Mouse (Mus musculus): Measurements from ENCODE around the gene Actr5. TPM values are rescaled to one million over a fixed set of nuclear protein-coding genes. Genes with fewer than 3 reads are reported as not detected.

Gene Actr5
- polyA plus RNA-seq, 1 experiment from 2014 or later = 10.6 TPM

DNA sequence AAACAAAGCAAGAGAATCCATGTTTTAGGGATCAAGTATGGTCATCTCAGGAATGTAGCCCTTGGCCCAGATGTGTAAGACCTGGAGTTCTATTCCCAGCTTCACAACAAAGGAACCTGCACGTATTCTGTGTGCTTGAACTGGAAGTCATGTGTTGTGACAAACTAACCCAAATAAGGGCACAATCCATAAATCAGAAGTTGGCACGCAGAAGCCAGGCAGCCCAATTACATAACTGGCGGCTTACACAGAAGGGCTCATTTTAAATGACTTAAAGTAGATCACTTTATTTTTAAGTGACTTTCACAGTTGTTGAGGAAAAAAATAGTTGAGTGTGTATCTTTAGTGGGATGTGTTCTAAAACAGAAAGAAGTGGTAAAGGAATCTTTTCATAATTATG lies 19.1 kb downstream of the Actr5 start:
- DNase-seq (ENCODE audit: low spot score) = no peak
- Histone ChIP-seq H3K9ac (ENCODE audit: low read depth, low read length) (no peak overlapping the region), H3K9me3 (ENCODE audit: control insufficient read depth, low read length) (no peaks in the 10 kb centered on the region), H3K4me2 (ENCODE audit: low read depth, low read length) (no peak overlapping the region), H3K27me3 (replicated peaks; ENCODE audit: control insufficient read depth, insufficient read depth, low read length) (no peaks in the 10 kb centered on the region), H3K27ac (replicated peaks; ENCODE audit: low read depth, low read length) (no peak overlapping the region), H3K36me3 (ENCODE audit: control insufficient read depth, insufficient read depth, low read length) (peaks cover 21% of the 10 kb centered on the region), H3K4me3 (ENCODE audit: low read depth, low read length) (no peak overlapping the region), H3K4me1 (ENCODE audit: control insufficient read depth, insufficient read depth, low read length) (no peaks in the 10 kb centered on the region)
- WGBS = 82% methylated on average over 3 of the region's 3 CpGs
- ATAC-seq (ENCODE audit: low read depth) = no peak

DNA sequence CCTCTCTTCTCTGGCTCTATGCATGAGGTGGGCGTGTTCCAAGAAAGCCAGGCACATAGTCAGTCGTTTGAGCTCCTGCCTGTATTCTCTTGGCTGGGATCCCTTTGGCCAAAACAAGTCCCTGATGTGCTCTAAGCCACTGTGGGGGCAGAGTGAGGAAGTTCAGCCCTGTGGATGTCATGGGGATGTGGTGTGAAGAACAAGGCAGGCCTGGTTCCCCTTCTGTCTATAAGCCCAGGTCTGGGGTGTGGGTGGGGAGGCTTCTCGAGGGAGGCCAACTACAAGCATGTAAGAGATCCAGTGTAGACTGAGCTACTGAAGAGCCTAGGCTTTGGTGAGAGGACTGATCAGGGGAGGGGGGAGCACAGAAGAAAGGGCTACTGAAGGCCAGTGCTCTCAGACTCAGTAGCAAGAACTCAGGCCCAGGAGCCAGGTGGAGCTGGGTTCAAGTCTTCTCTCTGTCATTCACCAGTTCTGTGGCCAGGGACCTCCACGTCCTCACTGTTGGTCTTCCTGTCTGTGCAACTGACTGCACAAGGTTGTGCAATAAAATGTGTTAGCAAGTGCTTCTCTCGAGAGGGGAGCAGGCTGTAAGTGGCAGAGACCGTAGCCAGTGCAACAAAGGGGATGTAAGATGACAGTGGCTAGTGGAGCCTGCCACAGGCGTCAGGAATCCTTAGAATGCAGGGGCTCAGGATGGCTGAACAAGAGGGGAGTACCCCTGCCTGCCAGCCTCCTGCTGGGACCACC lies 26.6 kb downstream of the Actr5 start:
- WGBS = 74% methylated on average over 7 of the region's 7 CpGs
- Histone ChIP-seq H3K27ac (replicated peaks; ENCODE audit: low read depth, low read length) (no peak overlapping the region), H3K4me3 (ENCODE audit: low read depth, low read length) (no peak overlapping the region), H3K36me3 (ENCODE audit: control insufficient read depth, insufficient read depth, low read length) (no peaks in the 10 kb centered on the region), H3K9me3 (ENCODE audit: control insufficient read depth, low read length) (no peaks in the 10 kb centered on the region), H3K4me2 (ENCODE audit: low read depth, low read length) (no peak overlapping the region), H3K9ac (ENCODE audit: low read depth, low read length) (no peak overlapping the region), H3K27me3 (replicated peaks; ENCODE audit: control insufficient read depth, insufficient read depth, low read length) (no peaks in the 10 kb centered on the region), H3K4me1 (ENCODE audit: control insufficient read depth, insufficient read depth, low read length) (no peaks in the 10 kb centered on the region)
- DNase-seq (ENCODE audit: low spot score) (no peak), ATAC-seq (ENCODE audit: low read depth) (no peak)

DNA sequence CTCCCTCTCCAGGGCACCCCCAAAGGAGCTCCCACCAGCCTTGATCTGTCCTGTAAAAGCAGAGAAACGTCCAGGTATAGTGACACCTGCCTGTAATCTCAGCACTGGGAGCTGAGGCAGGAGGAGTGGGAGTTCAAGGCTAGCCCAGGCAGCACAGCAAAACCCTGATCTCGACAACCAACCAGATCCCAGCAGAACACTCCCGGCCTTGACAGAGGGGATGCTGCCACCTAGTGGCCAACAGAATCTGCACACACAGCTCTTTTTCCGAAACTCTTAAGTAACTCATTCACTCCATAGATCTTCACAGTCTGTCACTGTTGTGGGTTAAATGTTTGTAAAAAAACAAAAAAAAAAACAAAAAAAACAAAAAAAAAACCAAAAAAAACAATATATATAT lies 28.3 kb downstream of the Actr5 start:
- Histone ChIP-seq H3K4me3 (ENCODE audit: low read depth, low read length) (no peak overlapping the region), H3K27me3 (replicated peaks; ENCODE audit: control insufficient read depth, insufficient read depth, low read length) (no peaks in the 10 kb centered on the region), H3K9ac (ENCODE audit: low read depth, low read length) (no peak overlapping the region), H3K4me2 (ENCODE audit: low read depth, low read length) (no peak overlapping the region), H3K36me3 (ENCODE audit: control insufficient read depth, insufficient read depth, low read length) (no peaks in the 10 kb centered on the region), H3K4me1 (ENCODE audit: control insufficient read depth, insufficient read depth, low read length) (no peaks in the 10 kb centered on the region), H3K9me3 (ENCODE audit: control insufficient read depth, low read length) (no peaks in the 10 kb centered on the region), H3K27ac (replicated peaks; ENCODE audit: low read depth, low read length) (no peak overlapping the region)
- DNase-seq (ENCODE audit: low spot score) (peak; percentile 63), ATAC-seq (ENCODE audit: low read depth) (peak; percentile 82)
- WGBS = 6% methylated on average over 4 of the region's 4 CpGs

DNA sequence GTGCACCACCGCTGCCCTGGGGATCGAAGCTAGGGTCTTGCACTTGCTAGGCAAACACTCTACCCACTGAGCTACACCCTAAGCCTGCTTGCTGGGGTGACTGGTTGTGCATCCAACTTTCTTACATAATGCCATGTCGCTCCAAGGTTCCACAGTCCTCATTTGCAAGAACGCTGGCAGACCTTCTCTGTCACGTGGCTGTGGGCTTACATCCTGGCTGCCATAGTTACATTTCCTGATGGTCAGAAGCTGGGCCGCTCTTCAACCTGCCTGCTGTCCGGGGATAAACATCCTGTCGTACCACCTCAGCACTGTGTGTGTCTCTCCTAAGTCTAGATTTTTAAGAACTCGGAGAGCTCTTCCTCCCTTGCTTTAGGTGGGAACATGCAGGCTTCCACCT lies 30.0 kb downstream of the Actr5 start:
- 77% methylated on average over 9 of the region's 9 CpGs for WGBS
- H3K4me1 ChIP-seq (ENCODE audit: control insufficient read depth, insufficient read depth, low read length) = no peaks in the 10 kb centered on the region; the same call in 1 of the 2 replicates
- H3K4me2 ChIP-seq (ENCODE audit: low read depth, low read length) = no peak overlapping the region
- H3K27ac ChIP-seq (replicated peaks; ENCODE audit: low read depth, low read length) = no peak overlapping the region
- H3K27me3 ChIP-seq (replicated peaks; ENCODE audit: control insufficient read depth, insufficient read depth, low read length) = no peaks in the 10 kb centered on the region
- no peaks in the 10 kb centered on the region for H3K9me3 ChIP-seq (ENCODE audit: control insufficient read depth, low read length)
- H3K9ac ChIP-seq (ENCODE audit: low read depth, low read length) = no peak overlapping the region
- no peaks in the 10 kb centered on the region for H3K36me3 ChIP-seq (ENCODE audit: control insufficient read depth, insufficient read depth, low read length)
- DNase-seq (ENCODE audit: low spot score) (no peak), ATAC-seq (ENCODE audit: low read depth) (no peak)
- H3K4me3 ChIP-seq (ENCODE audit: low read depth, low read length) = no peak overlapping the region

DNA sequence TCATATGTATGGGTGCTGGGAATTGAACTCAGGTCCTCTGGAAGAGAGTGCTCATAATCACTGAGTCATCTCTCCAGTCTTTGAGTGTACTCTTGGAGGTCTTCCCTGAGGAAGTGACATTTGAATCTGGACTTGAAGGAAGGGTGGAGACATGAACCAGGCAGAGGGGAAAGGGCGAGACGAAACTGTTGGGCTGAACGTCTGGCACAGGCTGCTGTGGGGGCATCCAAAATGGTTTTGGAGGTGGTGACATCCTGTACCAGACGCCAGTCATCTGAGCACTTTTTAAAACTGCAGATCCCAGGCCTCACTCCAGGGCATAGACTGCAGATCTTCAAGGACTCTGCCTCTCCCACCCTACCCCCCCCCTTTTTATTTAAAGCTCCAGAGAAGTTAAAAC lies 31.1 kb downstream of the Actr5 start:
- no peak for ATAC-seq (ENCODE audit: low read depth)
- H3K9ac ChIP-seq (ENCODE audit: low read depth, low read length) = no peak overlapping the region
- 75% methylated on average over 4 of the region's 4 CpGs for WGBS

DNA sequence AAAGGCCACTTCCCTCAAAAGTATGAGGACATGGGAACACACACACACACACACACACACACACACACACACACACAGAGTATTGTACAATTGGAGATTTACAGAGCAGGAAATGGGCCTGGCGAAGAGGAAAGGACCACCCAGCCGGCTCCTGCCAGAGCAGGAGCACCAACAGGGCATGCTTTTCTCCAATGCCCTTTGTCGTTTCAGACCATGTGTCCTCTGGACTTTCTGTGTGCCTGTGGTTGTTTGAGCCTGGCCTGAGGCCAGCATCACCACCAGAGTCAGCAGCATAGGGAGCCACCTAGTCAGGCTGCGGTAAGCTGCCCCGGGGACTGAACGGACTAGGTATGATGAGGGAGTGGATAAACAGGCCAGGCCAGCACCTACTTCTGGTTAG lies 34.1 kb downstream of the Actr5 start:
- H3K36me3 ChIP-seq (ENCODE audit: control insufficient read depth, insufficient read depth, low read length) = no peaks in the 10 kb centered on the region
- WGBS = 37% methylated on average over 5 of the region's 6 CpGs
- H3K27ac ChIP-seq (replicated peaks; ENCODE audit: low read depth, low read length) = peak overlapping the region; percentile 40; the same call in 1 of the 2 replicates
- H3K27me3 ChIP-seq (replicated peaks; ENCODE audit: control insufficient read depth, insufficient read depth, low read length) = no peaks in the 10 kb centered on the region
- H3K4me1 ChIP-seq (ENCODE audit: control insufficient read depth, insufficient read depth, low read length) = no peaks in the 10 kb centered on the region; the same call in 1 of the 2 replicates
- H3K4me3 ChIP-seq (ENCODE audit: low read depth, low read length) = no peak overlapping the region
- no peaks in the 10 kb centered on the region for H3K9me3 ChIP-seq (ENCODE audit: control insufficient read depth, low read length)
- DNase-seq (ENCODE audit: low spot score) (peak; percentile 57), ATAC-seq (ENCODE audit: low read depth) (0 out of 2 replicates have a peak, but pooled peaks have one; percentile 33)
- H3K4me2 ChIP-seq (ENCODE audit: low read depth, low read length) = no peak overlapping the region
- H3K9ac ChIP-seq (ENCODE audit: low read depth, low read length) = no peak overlapping the region

More for the DNA sequence above, 31.1 kb downstream of the Actr5 start:
- Histone ChIP-seq H3K27ac (replicated peaks; ENCODE audit: low read depth, low read length) (no peak overlapping the region), H3K4me1 (ENCODE audit: control insufficient read depth, insufficient read depth, low read length) (no peaks in the 10 kb centered on the region; the same call in 1 of the 2 replicates), H3K4me2 (ENCODE audit: low read depth, low read length) (no peak overlapping the region), H3K27me3 (replicated peaks; ENCODE audit: control insufficient read depth, insufficient read depth, low read length) (no peaks in the 10 kb centered on the region), H3K4me3 (ENCODE audit: low read depth, low read length) (no peak overlapping the region), H3K9me3 (ENCODE audit: control insufficient read depth, low read length) (no peaks in the 10 kb centered on the region), H3K36me3 (ENCODE audit: control insufficient read depth, insufficient read depth, low read length) (no peaks in the 10 kb centered on the region)
- DNase-seq (ENCODE audit: low spot score) = no peak

DNA sequence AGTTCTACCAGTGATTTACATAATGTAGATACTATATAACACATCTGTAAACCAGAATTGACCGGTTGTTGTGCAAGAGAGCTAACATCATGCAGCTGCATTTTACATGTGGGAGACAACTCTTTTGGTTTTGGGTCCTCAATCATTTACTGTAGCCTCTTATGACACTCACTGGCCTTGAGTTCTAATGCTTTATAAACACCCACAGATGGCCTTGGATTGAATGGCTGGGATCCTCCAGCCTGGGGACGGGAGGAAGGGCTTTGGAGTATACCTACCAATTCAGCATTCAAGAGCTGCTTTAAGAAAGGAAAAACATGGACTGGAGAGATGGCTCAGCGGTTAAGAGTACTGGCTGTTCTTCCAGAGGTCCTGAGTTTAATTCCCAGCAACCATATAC lies 34.7 kb downstream of the Actr5 start:
- H3K9ac ChIP-seq (ENCODE audit: low read depth, low read length) = no peak overlapping the region
- ATAC-seq (ENCODE audit: low read depth) = no peak

DNA sequence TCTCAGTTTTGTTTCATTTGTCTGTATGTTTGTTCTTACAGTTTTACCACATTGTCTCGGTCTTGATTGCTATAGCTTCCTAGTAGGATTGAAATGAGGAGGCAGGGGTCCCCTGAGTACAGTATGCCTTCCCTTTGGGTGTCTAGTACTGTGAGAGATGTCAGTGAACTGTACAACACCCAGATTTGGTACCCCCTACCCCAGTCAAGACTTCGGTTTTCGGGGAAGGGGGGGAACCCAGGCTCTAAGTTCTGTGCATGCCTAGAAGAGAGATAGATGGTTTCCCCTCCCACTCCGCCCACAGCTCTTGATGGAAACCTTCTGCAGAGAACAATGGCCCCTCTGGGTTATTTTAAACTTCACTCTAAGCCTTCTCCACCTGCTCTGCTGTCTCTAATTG lies 40.4 kb downstream of the Actr5 start, which contains the start of gene Ppp1r16b:
Ppp1r16b (plus strand) TSS at position 301 of the 400 bp plus-strand sequence.
- no peak for DNase-seq (ENCODE audit: low spot score)
- WGBS = 72% methylated on average over 4 of the region's 4 CpGs
- H3K27ac ChIP-seq (replicated peaks; ENCODE audit: low read depth, low read length) = no peak within 1 kb of the TSS
- H3K9me3 ChIP-seq (ENCODE audit: control insufficient read depth, low read length) = no peaks in the 10 kb centered on the region
- peaks cover 16% of the 10 kb centered on the region for H3K4me1 ChIP-seq (ENCODE audit: control insufficient read depth, insufficient read depth, low read length)
- no peak within 1 kb of the TSS for H3K4me3 ChIP-seq (ENCODE audit: low read depth, low read length)
- H3K9ac ChIP-seq (ENCODE audit: low read depth, low read length) = no peak within 1 kb of the TSS
- no peak for ATAC-seq (ENCODE audit: low read depth)
- H3K27me3 ChIP-seq (replicated peaks; ENCODE audit: control insufficient read depth, insufficient read depth, low read length) = peaks cover 45% of the 10 kb centered on the region
- H3K36me3 ChIP-seq (ENCODE audit: control insufficient read depth, insufficient read depth, low read length) = no peaks in the 10 kb centered on the region
- H3K4me2 ChIP-seq (ENCODE audit: low read depth, low read length) = no peak within 1 kb of the TSS

More for the DNA sequence above, 34.7 kb downstream of the Actr5 start:
- Histone ChIP-seq H3K4me3 (ENCODE audit: low read depth, low read length) (no peak overlapping the region), H3K36me3 (ENCODE audit: control insufficient read depth, insufficient read depth, low read length) (no peaks in the 10 kb centered on the region), H3K4me1 (ENCODE audit: control insufficient read depth, insufficient read depth, low read length) (no peaks in the 10 kb centered on the region; the same call in 1 of the 2 replicates), H3K27ac (replicated peaks; ENCODE audit: low read depth, low read length) (peak overlapping the region; percentile 40; the same call in 1 of the 2 replicates), H3K9me3 (ENCODE audit: control insufficient read depth, low read length) (no peaks in the 10 kb centered on the region), H3K27me3 (replicated peaks; ENCODE audit: control insufficient read depth, insufficient read depth, low read length) (no peaks in the 10 kb centered on the region), H3K4me2 (ENCODE audit: low read depth, low read length) (no peak overlapping the region)
- no peak for DNase-seq (ENCODE audit: low spot score)
- WGBS = 69% methylated on average over 3 of the region's 3 CpGs
